Mouse (Mus musculus) kidney, embryonic 15.5 days (tissue): Measurements from ENCODE around the gene Acvr1. TPM values are rescaled to one million over a fixed set of nuclear protein-coding genes. Genes with fewer than 3 reads are reported as not detected.

Experiments used
- ATAC-seq: fragments of 200-750 bp; cut with Nextera tagmentation; replicated peaks from 2 replicates; pipeline ENCODE4 v1.8.0; 2017; ENCODE audit warnings: moderate TSS enrichment; ENCODE audit not compliant: low FRiP score
- H3K27ac ChIP-seq: fragments of 300-500 bp; sonication (generic); 2 replicates; pipeline ENCODE4 v1.5.1; 2015; ENCODE audit warnings: mild to moderate bottlenecking, inconsistent platforms
- H3K27me3 ChIP-seq: fragments of 300-500 bp; sonication (generic); 2 replicates; pipeline ENCODE4 v1.6.1; 2015; ENCODE audit warnings: inconsistent platforms
- H3K36me3 ChIP-seq: fragments of 300-500 bp; sonication (generic); 2 replicates; pipeline ENCODE4 v1.6.1; 2015; ENCODE audit warnings: inconsistent platforms
- H3K4me1 ChIP-seq: fragments of 300-500 bp; sonication (generic); 2 replicates; pipeline ENCODE4 v1.6.1; 2015; ENCODE audit warnings: inconsistent platforms
- H3K4me2 ChIP-seq: fragments of 300-500 bp; sonication (generic); 2 replicates; pipeline ENCODE4 v1.6.1; 2015; ENCODE audit warnings: moderate library complexity, mild to moderate bottlenecking, inconsistent platforms
- H3K4me3 ChIP-seq: fragments of 300-500 bp; sonication (generic); replicated peaks from 2 replicates; pipeline ENCODE4 v1.5.1; 2015; ENCODE audit warnings: mild to moderate bottlenecking, inconsistent platforms
- H3K9ac ChIP-seq: fragments of 300-500 bp; sonication (generic); 2 replicates; pipeline ENCODE4 v1.6.1; 2015; ENCODE audit warnings: mild to moderate bottlenecking, inconsistent platforms
- H3K9me3 ChIP-seq: fragments of 300-500 bp; sonication (generic); replicated peaks from 2 replicates; pipeline ENCODE4 v1.6.1; 2016; ENCODE audit warnings: inconsistent platforms
- WGBS: fragments of 180-500 bp; shearing (Covaris S2); methylation state at CpG from one replicate; pipeline ENCODE4 v1.1.7; 2015; ENCODE audit warnings: mixed read lengths; 5-methylcytosine and 5-hydroxymethylcytosine counted together
- polyA plus RNA-seq: library from polyadenylated mRNA; unstranded; fragments of >200 nt; fragmentation: Nextera tagmentation; extraction: Ambion mirVana; gene quantifications from 2 replicates; pipeline ENCODE4 v1.2.1, GENCODE M21; 2015

Acvr1 gene
- polyA plus RNA-seq, 1 experiment from 2014 or later: 5.7 TPM

DNA sequence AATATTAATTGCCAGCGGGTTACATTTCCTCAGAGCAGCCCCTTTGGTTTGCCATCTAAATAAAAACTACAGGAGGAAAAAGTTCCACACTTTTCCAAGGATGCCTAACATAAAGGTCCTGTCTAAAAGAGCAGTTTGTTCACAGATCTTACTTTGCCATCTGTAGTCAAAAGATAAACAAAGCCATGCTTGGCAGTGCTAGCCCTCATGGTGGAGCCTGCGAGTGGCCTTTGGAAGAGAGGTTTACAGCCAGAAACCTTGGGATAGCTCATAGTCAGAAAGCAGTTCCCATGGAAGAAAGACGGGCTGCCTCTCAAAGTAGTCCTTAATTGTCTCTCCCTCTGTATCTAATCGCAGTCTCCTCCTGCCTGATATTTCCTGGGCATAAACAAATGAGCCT, 36.4 kb downstream of the Acvr1 start:
- Histone ChIP-seq H3K4me3 (no peak overlapping the region), H3K27me3 (no peaks in the 10 kb centered on the region), H3K4me2 (no peak overlapping the region), H3K9ac (no peak overlapping the region), H3K9me3 (no peaks in the 10 kb centered on the region), H3K27ac (no peak overlapping the region), H3K36me3 (no peaks in the 10 kb centered on the region), H3K4me1 (peaks cover 70% of the 10 kb centered on the region)
- ATAC-seq: no peak
- 68% methylated on average over 4 of the region's 4 CpGs for WGBS

DNA sequence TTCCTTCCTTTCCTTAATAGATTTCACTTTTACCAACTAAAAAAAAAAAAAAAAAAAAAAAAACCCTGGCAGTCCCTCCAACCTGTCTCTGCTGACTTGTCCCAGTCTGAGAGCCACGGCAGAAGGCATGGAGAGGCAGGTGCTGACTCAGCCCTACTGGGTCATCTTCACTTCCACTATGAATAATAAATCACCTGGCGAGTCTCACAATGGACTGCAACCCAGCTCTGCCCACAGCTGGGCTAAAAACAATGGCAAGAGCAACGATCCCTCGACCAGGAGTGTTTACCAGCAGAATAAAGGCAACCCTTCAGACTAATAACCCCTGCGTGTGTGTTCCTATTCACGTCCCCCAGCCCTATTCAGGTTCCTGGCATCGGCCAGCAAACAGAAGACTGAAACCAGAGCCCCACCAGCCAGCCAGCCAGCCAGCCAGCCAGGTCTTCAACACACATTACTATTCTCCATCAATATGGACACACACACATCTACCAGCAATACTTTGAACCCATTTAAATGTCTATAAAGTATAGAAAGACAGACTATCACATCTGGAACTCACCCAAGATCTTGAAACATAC, 37.0 kb downstream of the Acvr1 start:
- H3K9ac ChIP-seq: no peak overlapping the region
- no peak for ATAC-seq
- H3K27me3 ChIP-seq: no peaks in the 10 kb centered on the region
- H3K4me3 ChIP-seq: no peak overlapping the region
- H3K36me3 ChIP-seq: no peaks in the 10 kb centered on the region
- H3K9me3 ChIP-seq: no peaks in the 10 kb centered on the region
- peaks cover 64% of the 10 kb centered on the region for H3K4me1 ChIP-seq
- H3K27ac ChIP-seq: peak overlapping the region; percentile 41; the same call in 1 of the 2 replicates
- no peak overlapping the region; the same call in 1 of the 2 replicates for H3K4me2 ChIP-seq
- 24% methylated on average over 7 of the region's 7 CpGs for WGBS

DNA sequence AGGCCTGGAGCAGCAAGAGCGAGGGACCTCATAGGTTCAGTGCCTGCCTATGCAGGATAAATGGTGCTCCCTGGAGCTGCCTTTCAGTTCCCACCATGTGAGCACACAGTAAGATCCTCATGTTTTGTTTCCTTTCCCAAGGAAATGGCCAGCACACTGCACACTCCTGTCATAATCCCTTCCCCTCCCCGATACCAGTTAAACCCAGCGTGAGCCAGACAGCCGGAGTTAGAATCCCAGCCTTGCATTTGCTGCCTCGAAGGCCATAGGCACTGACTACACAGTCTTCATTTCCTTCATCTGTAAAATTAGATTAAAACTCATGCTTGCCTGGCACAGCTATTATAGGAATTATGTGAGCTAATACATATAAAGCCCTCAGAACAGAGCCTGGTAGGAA, 37.6 kb downstream of the Acvr1 start:
- H3K4me1 ChIP-seq: peaks cover 64% of the 10 kb centered on the region
- no peak overlapping the region for H3K4me2 ChIP-seq
- 76% methylated on average over 5 of the region's 5 CpGs for WGBS
- H3K9ac ChIP-seq: no peak overlapping the region
- H3K4me3 ChIP-seq: no peak overlapping the region
- H3K27me3 ChIP-seq: no peaks in the 10 kb centered on the region
- ATAC-seq: no peak
- H3K9me3 ChIP-seq: no peaks in the 10 kb centered on the region
- H3K27ac ChIP-seq: 0 out of 2 replicates have a peak overlapping the region, but pooled peaks have one; percentile 18
- no peaks in the 10 kb centered on the region for H3K36me3 ChIP-seq

DNA sequence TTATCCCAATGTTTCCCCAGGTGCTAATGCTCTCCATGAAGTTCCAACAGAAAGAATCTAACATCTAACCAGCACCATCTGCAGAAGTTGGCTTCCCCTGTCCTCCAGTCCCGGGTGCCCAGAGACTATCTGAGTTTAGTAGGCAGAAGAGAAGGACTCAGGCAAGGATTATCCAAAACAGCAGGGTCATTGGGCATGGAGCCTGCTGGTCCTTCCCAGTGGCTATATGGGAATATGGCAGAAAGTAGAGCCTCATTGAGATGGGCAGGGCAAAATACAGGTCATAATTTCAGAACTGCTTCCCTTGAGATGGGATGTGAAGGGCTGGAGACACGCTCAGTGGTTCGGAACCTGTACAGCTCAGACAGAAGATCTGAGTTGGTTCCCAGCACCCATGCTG, 39.2 kb downstream of the Acvr1 start:
- ATAC-seq: no peak
- no peaks in the 10 kb centered on the region for H3K36me3 ChIP-seq
- H3K4me1 ChIP-seq: peaks cover 59% of the 10 kb centered on the region
- H3K4me3 ChIP-seq: no peak overlapping the region
- no peak overlapping the region for H3K27ac ChIP-seq
- H3K4me2 ChIP-seq: no peak overlapping the region
- no peak overlapping the region for H3K9ac ChIP-seq
- 86% methylated on average over 3 of the region's 3 CpGs for WGBS
- no peaks in the 10 kb centered on the region for H3K27me3 ChIP-seq
- no peaks in the 10 kb centered on the region for H3K9me3 ChIP-seq

DNA sequence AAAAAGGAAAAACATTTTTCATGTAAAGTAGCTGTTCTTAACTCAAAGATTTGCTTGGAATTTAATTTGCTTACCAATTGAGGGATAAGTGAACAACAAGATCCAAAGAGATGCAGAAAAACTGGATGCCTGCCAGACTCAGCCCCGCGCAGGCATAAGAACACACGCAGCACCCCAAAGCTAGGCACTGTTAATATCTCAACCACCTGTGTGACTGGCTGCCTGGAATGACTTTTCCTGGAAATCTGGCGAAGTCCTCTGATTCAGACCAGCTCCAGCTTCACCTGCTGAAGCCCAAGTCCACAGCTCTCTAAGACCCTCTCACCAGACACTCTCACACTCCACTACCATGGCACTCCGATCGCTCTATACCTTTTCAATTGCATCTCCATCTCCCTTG, 42.6 kb downstream of the Acvr1 start:
- H3K4me3 ChIP-seq: no peak overlapping the region
- 79% methylated on average over 6 of the region's 6 CpGs for WGBS
- no peak overlapping the region for H3K4me2 ChIP-seq
- H3K27ac ChIP-seq: no peak overlapping the region
- peaks cover 45% of the 10 kb centered on the region for H3K4me1 ChIP-seq
- H3K36me3 ChIP-seq: no peaks in the 10 kb centered on the region
- H3K27me3 ChIP-seq: no peaks in the 10 kb centered on the region
- no peak for ATAC-seq
- no peak overlapping the region for H3K9ac ChIP-seq
- H3K9me3 ChIP-seq: no peaks in the 10 kb centered on the region

DNA sequence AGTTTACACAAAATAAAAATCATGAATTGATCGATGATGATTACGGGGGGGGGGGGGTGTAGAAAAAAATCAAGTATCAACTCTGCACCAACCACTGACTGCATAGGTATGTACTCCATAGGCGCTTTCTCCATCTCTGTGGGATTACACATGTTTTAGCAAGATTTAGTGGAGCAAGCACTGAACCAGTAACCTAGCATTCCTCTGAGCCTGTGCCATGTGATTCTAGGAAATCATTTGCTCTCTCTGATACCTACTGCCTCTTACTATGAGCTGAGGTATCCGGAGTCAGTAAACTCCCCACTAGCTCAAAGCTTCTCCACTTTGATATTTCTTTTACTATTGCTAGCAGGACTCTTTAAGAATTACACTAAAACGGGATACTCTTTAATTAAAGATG, 43.1 kb downstream of the Acvr1 start:
- 86% methylated on average over 5 of the region's 5 CpGs for WGBS
- peak; percentile 57; the same call in 1 of the 2 replicates for ATAC-seq
- Histone ChIP-seq H3K27ac (no peak overlapping the region), H3K4me2 (no peak overlapping the region), H3K4me3 (no peak overlapping the region), H3K9ac (no peak overlapping the region), H3K36me3 (no peaks in the 10 kb centered on the region), H3K27me3 (no peaks in the 10 kb centered on the region), H3K9me3 (no peaks in the 10 kb centered on the region), H3K4me1 (peaks cover 43% of the 10 kb centered on the region)

DNA sequence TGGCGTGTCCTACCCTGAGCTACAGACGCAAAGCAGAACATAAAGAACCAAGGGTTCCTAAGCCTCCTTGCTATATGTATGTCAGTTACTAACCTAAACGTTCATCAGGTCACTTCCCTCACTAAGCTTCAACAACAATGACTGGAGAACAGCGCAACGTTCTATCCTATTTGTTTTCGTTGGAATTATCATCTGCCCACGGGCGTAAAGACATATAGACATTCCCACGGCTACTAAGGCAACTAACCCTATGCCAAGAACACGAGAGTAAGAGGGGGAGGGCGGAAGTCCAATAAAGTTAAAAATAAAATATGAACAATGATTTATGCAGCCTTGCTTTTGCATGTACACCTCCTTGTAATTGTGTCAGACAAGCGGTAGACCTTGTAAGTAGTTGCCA, 43.9 kb downstream of the Acvr1 start:
- no peaks in the 10 kb centered on the region for H3K36me3 ChIP-seq
- peak overlapping the region; percentile 13; the same call in 1 of the 2 replicates for H3K27ac ChIP-seq
- ATAC-seq: no peak; the same call in 1 of the 2 replicates
- H3K4me3 ChIP-seq: no peak overlapping the region
- peaks cover 43% of the 10 kb centered on the region for H3K4me1 ChIP-seq
- no peaks in the 10 kb centered on the region for H3K9me3 ChIP-seq
- H3K27me3 ChIP-seq: no peaks in the 10 kb centered on the region
- 51% methylated on average over 12 of the region's 12 CpGs for WGBS
- no peak overlapping the region for H3K4me2 ChIP-seq
- H3K9ac ChIP-seq: no peak overlapping the region

DNA sequence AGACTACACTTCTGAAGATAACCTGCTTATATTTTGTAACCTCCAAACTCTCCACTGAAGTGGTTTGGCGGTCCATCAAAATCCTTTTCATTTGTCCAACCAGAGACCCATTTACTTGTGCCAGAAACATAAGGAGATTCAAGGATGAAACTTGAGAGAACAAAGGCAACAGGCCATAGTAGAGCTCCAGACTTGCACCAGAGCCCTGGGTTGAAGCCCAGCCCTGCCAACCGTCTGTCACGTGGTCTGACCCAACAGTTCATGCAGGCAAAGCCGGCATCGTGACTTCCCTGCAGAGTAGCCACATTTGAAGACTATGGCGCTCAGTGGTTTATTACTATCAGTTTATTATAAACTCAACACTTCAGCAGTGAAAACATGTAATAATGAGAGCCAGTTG, 45.3 kb downstream of the Acvr1 start:
- 85% methylated on average over 6 of the region's 6 CpGs for WGBS
- H3K27me3 ChIP-seq: no peaks in the 10 kb centered on the region
- no peak overlapping the region for H3K4me2 ChIP-seq

DNA sequence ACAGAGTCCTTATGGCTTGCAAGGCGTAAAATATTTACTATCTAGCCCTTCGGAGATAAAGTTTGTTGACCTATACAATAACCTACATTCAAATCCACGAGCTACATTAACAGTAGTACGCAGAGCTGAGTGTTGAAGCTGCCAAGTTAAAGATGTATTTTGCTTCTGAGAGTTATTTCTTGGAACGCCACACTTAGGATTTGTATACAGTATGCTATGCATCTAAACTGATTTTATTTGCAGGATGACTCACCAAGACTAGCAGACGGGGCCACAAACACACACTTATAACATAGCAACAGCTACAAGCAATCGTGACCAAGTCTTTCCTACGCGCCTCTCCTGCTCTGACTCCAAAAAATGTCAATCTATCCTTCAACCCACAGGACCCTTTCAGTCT, 46.2 kb downstream of the Acvr1 start:
- H3K36me3 ChIP-seq: no peaks in the 10 kb centered on the region
- H3K9me3 ChIP-seq: no peaks in the 10 kb centered on the region
- no peak overlapping the region for H3K4me3 ChIP-seq
- no peak overlapping the region for H3K4me2 ChIP-seq
- H3K9ac ChIP-seq: no peak overlapping the region
- WGBS: 74% methylated on average over 9 of the region's 9 CpGs
- H3K27ac ChIP-seq: no peak overlapping the region
- no peaks in the 10 kb centered on the region for H3K27me3 ChIP-seq
- no peak for ATAC-seq
- peaks cover 55% of the 10 kb centered on the region for H3K4me1 ChIP-seq

More for the DNA sequence above, 45.3 kb downstream of the Acvr1 start:
- no peak overlapping the region for H3K27ac ChIP-seq
- H3K4me1 ChIP-seq: peaks cover 46% of the 10 kb centered on the region
- H3K9ac ChIP-seq: no peak overlapping the region
- H3K4me3 ChIP-seq: no peak overlapping the region
- H3K9me3 ChIP-seq: no peaks in the 10 kb centered on the region
- no peaks in the 10 kb centered on the region for H3K36me3 ChIP-seq
- ATAC-seq: no peak

DNA sequence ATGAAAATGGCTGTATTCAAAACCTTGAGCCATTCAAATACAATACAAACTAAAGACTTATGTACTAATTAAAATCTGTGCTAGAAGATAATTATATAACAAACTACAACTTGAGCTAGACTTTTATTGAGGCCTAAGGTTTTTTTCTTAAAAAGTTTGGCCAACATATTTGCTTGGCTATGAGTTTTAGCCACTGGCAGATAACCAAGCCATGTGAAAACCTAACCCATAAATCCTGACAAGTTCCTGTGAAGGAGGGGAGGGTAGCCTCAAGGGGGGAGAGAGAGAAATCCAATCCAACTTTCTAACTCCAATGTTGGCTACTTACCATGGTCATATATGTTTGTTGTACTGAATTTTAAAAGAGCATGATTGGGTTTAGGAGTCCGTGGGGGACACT, 48.4 kb downstream of the Acvr1 start:
- 78% methylated on average over 1 of the region's 1 CpGs for WGBS
- Histone ChIP-seq H3K9me3 (no peaks in the 10 kb centered on the region), H3K4me3 (no peak overlapping the region), H3K4me1 (peaks cover 54% of the 10 kb centered on the region), H3K9ac (no peak overlapping the region), H3K4me2 (no peak overlapping the region), H3K27me3 (no peaks in the 10 kb centered on the region), H3K36me3 (no peaks in the 10 kb centered on the region), H3K27ac (no peak overlapping the region)
- no peak for ATAC-seq

DNA sequence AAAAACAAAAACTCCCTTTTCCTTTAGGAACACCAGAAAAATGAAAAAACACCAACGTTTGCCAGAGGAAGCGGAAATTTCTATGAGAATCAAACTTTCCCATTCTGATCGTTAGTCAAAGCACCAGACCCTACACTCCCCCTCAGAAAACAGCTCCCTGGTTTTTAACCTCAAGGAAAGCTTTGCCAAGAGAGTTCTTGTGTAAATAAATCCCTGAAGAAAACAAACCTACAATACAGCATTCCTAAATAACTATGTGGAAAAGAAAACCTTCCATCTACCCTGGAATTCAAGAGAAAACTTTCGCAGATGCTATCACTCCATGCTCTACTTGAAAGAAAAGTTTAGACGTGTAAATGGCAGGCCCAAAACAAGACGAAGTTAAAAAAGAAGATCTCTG, 50.0 kb downstream of the Acvr1 start:
- H3K9me3 ChIP-seq: no peaks in the 10 kb centered on the region
- H3K9ac ChIP-seq: no peak overlapping the region
- peak overlapping the region; percentile 45 for H3K27ac ChIP-seq
- H3K4me3 ChIP-seq: no peak overlapping the region
- 0 out of 2 replicates have a peak, but pooled peaks cover under 1% of the 10 kb centered on the region for H3K36me3 ChIP-seq
- H3K27me3 ChIP-seq: no peaks in the 10 kb centered on the region
- H3K4me1 ChIP-seq: peaks cover 41% of the 10 kb centered on the region
- no peak for ATAC-seq
- 43% methylated on average over 6 of the region's 6 CpGs for WGBS
- H3K4me2 ChIP-seq: no peak overlapping the region

DNA sequence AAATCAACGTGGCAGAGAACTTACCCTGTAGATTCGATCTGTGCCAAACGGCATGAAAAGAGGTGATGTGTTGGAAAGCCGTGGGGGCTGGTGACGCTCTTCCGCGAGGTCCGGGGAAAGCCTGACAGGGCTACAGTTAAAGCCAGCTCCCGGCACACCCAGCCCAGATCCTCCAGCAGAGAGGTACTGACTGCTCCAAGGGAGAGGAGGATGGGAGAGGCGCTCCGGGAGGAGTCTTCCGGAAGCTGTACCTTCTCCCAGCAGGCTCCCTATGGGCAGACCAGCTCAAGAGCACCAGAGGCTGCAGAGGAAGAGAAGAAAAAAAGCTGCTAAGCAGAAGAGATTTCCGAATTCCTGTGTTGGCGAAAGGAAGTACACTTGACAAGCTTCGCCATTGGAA, 51.0 kb downstream of the Acvr1 start:
- Histone ChIP-seq H3K27ac (peak overlapping the region; percentile 45), H3K4me1 (peaks cover 37% of the 10 kb centered on the region), H3K9ac (no peak overlapping the region), H3K36me3 (0 out of 2 replicates have a peak, but pooled peaks cover 3% of the 10 kb centered on the region), H3K4me3 (no peak overlapping the region), H3K27me3 (no peaks in the 10 kb centered on the region), H3K9me3 (no peaks in the 10 kb centered on the region), H3K4me2 (peak overlapping the region; percentile 32)
- ATAC-seq: no peak; the same call in 1 of the 2 replicates
- 31% methylated on average over 15 of the region's 15 CpGs for WGBS

DNA sequence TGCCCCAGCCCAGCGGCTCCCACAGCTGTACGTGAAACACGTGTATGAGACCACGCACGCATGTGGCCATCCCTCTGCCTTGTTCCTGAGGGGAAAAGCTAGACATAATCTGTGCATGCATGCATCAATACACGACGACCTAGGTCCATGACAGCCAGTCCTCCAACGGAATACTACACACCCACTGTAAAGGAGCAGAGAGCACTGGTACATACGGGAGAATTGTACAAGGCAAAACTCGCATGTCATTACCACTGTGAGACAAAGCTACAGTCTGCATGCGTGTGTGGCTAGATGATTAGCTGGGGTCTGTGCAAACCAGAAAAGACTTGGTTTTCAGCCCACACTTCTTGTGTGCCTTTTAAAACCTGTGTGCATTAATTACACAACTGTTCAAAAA, 52.5 kb downstream of the Acvr1 start:
- WGBS: 94% methylated on average over 11 of the region's 11 CpGs
- H3K4me2 ChIP-seq: no peak overlapping the region

More for the DNA sequence above, 52.5 kb downstream of the Acvr1 start:
- Histone ChIP-seq H3K36me3 (0 out of 2 replicates have a peak, but pooled peaks cover 3% of the 10 kb centered on the region), H3K4me3 (no peak overlapping the region), H3K4me1 (peaks cover 42% of the 10 kb centered on the region), H3K9me3 (no peaks in the 10 kb centered on the region), H3K27me3 (no peaks in the 10 kb centered on the region), H3K9ac (no peak overlapping the region), H3K27ac (no peak overlapping the region)
- no peak for ATAC-seq
